Mouse (Mus musculus) MEL (cell line): ENCODE results near the gene Neu2. TPM values are rescaled to one million over a fixed set of nuclear protein-coding genes. Genes with fewer than 3 reads are reported as not detected.
A peak's percentile ranks its signal among the peaks of the same experiment; 100 is the strongest.

Experiments
- DNase-seq: peaks from one replicate; pipeline ENCODE4 v3.0.0; 2011; ENCODE audit warnings: low read depth, low spot score
- H3K27ac ChIP-seq: 2 replicates; pipeline ENCODE4 v1.5.1; 2012; ENCODE audit warnings: low read depth, mild to moderate bottlenecking, control low read depth, low read length, moderate library complexity; ENCODE audit not compliant: control insufficient read depth
- H3K27me3 ChIP-seq, 2 experiments: fragments of 150-350 bp in 1 of 2; sonication (generic) in 1 of 2; 2 replicates each; pipeline ENCODE4 v1.6.1; 2012; ENCODE audit warnings: low read length in 2 of 2, mild to moderate bottlenecking in 2 of 2, improper control_type of control experiment in 1 of 2, moderate library complexity in 1 of 2; ENCODE audit not compliant: insufficient read depth in 2 of 2, control insufficient read depth in 1 of 2
- H3K36me3 ChIP-seq, 2 experiments: 2 replicates each; pipeline ENCODE4 v1.6.1; 2012 to 2014; ENCODE audit warnings: low read length in 2 of 2, improper control_type of control experiment in 1 of 2, inconsistent platforms in 1 of 2, mild to moderate bottlenecking in 1 of 2; ENCODE audit not compliant: insufficient read depth in 2 of 2, control insufficient read depth in 1 of 2
- H3K4me1 ChIP-seq, 2 experiments: fragments of 150-350 bp in 1 of 2; sonication (generic) in 1 of 2; 2 replicates each; pipeline ENCODE4 v1.6.1; 2012; ENCODE audit warnings: low read length in 2 of 2, improper control_type of control experiment in 1 of 2, mild to moderate bottlenecking in 1 of 2; ENCODE audit not compliant: insufficient read depth in 2 of 2, control insufficient read depth in 1 of 2
- H3K4me3 ChIP-seq, 2 experiments: fragments of 150-350 bp in 1 of 2; sonication (generic) in 1 of 2; 2 replicates each; pipeline ENCODE4 v1.5.1; 2012; ENCODE audit warnings: low read depth in 2 of 2, low read length in 2 of 2, mild to moderate bottlenecking in 2 of 2, moderate library complexity in 2 of 2, control low read depth in 1 of 2, improper control_type of control experiment in 1 of 2; ENCODE audit not compliant: control insufficient read depth in 1 of 2, insufficient read depth in 1 of 2
- H3K79me2 ChIP-seq: 2 replicates; pipeline ENCODE4 v1.6.1; 2012; ENCODE audit warnings: mild to moderate bottlenecking, low read length, moderate library complexity; ENCODE audit not compliant: control insufficient read depth, poor library complexity, insufficient read depth
- H3K9ac ChIP-seq: 2 replicates; pipeline ENCODE4 v1.6.1; 2012; ENCODE audit warnings: low read depth, mild to moderate bottlenecking, control low read depth, low read length, moderate library complexity; ENCODE audit not compliant: control insufficient read depth, poor library complexity, severe bottlenecking
- H3K9me3 ChIP-seq: fragments of 150-350 bp; sonication (generic); replicated peaks from 2 replicates; pipeline ENCODE4 v1.6.1; 2012; ENCODE audit warnings: mild to moderate bottlenecking, low read length, improper control_type of control experiment, moderate library complexity; ENCODE audit not compliant: insufficient read depth
- CHD1 ChIP-seq: IDR thresholded peaks from 2 replicates; pipeline ENCODE4 v1.6.1; 2012; ENCODE audit warnings: low read depth, mild to moderate bottlenecking, inconsistent platforms, low read length, improper control_type of control experiment
- CHD2 ChIP-seq: IDR thresholded peaks from 2 replicates; pipeline ENCODE4 v1.6.1; 2011; ENCODE audit warnings: low read length, improper control_type of control experiment
- CTCF ChIP-seq, 3 experiments: IDR thresholded peaks in 2 of 3; conservative IDR thresholded peaks in 1 of 3; 2 replicates each; pipeline ENCODE4 v1.5.1; 2011 to 2012; ENCODE audit warnings: low read length in 3 of 3, low read depth in 2 of 3, mild to moderate bottlenecking in 2 of 3, improper control_type of control experiment in 1 of 3, inconsistent platforms in 1 of 3, mixed read lengths in 1 of 3, moderate library complexity in 1 of 3; ENCODE audit not compliant: control insufficient read depth in 1 of 3, insufficient read depth in 1 of 3, poor library complexity in 1 of 3, severe bottlenecking in 1 of 3
- E2F4 ChIP-seq: IDR thresholded peaks from 2 replicates; pipeline ENCODE4 v1.6.1; 2011; ENCODE audit warnings: low read depth, low read length, improper control_type of control experiment, borderline replicate concordance
- ELF1 ChIP-seq: IDR thresholded peaks from 2 replicates; pipeline ENCODE4 v1.6.1; 2014; ENCODE audit warnings: low read depth, mild to moderate bottlenecking, inconsistent platforms, low read length, improper control_type of control experiment, moderate library complexity
- ETS1 ChIP-seq: IDR thresholded peaks from 2 replicates; pipeline ENCODE4 v1.6.1; 2012; ENCODE audit warnings: low read depth, mild to moderate bottlenecking, inconsistent platforms, low read length, improper control_type of control experiment, moderate library complexity
- GATA1 ChIP-seq: IDR thresholded peaks from 2 replicates; pipeline ENCODE4 v1.6.1; 2011; ENCODE audit warnings: low read depth, low read length, improper control_type of control experiment
- HCFC1 ChIP-seq: IDR thresholded peaks from 2 replicates; pipeline ENCODE4 v1.6.1; 2012; ENCODE audit warnings: low read depth, mild to moderate bottlenecking, inconsistent platforms, low read length, improper control_type of control experiment, moderate library complexity
- JUND ChIP-seq: IDR thresholded peaks from 2 replicates; pipeline ENCODE4 v1.6.1; 2011; ENCODE audit warnings: low read depth, mild to moderate bottlenecking, improper control_type of control experiment, low read length
- KAT2A ChIP-seq: conservative IDR thresholded peaks from 2 replicates; pipeline ENCODE4 v1.6.1; 2012; ENCODE audit warnings: low read depth, low read length, improper control_type of control experiment, inconsistent platforms
- MAFK ChIP-seq: IDR thresholded peaks from 2 replicates; pipeline ENCODE4 v1.6.1; 2011; ENCODE audit warnings: low read depth, mild to moderate bottlenecking, low read length, improper control_type of control experiment, borderline replicate concordance
- MAX ChIP-seq: IDR thresholded peaks from 2 replicates; pipeline ENCODE4 v1.6.1; 2011; ENCODE audit warnings: low read length, improper control_type of control experiment
- MXI1 ChIP-seq: IDR thresholded peaks from 2 replicates; pipeline ENCODE4 v1.6.1; 2011; ENCODE audit warnings: mild to moderate bottlenecking, low read depth, low read length, improper control_type of control experiment
- MYC ChIP-seq: IDR thresholded peaks from 2 replicates; pipeline ENCODE4 v1.6.1; 2011; ENCODE audit warnings: low read depth, mild to moderate bottlenecking, low read length, improper control_type of control experiment, moderate library complexity
- POLR2A ChIP-seq, 2 experiments: IDR thresholded peaks; 2 replicates each; pipeline ENCODE4 v1.6.1; 2011 to 2012; ENCODE audit warnings: low read length in 2 of 2, mild to moderate bottlenecking in 2 of 2, control low read depth in 1 of 2, improper control_type of control experiment in 1 of 2, low read depth in 1 of 2, moderate library complexity in 1 of 2; ENCODE audit not compliant: control insufficient read depth in 1 of 2, insufficient read depth in 1 of 2, poor library complexity in 1 of 2
- POLR2AphosphoS2 ChIP-seq: IDR thresholded peaks from 2 replicates; pipeline ENCODE4 v1.6.1; 2011; ENCODE audit warnings: low read length, improper control_type of control experiment
- POLR2AphosphoS5 ChIP-seq: IDR thresholded peaks from 2 replicates; pipeline ENCODE4 v1.6.1; 2012; ENCODE audit warnings: low read depth, borderline replicate concordance, mild to moderate bottlenecking, inconsistent platforms, low read length, moderate library complexity, mixed read lengths
- RAD21 ChIP-seq: IDR thresholded peaks from 2 replicates; pipeline ENCODE4 v1.6.1; 2011; ENCODE audit warnings: mild to moderate bottlenecking, low read depth, low read length, improper control_type of control experiment
- RCOR1 ChIP-seq: IDR thresholded peaks from 2 replicates; pipeline ENCODE4 v1.6.1; 2012; ENCODE audit warnings: low read depth, mild to moderate bottlenecking, inconsistent platforms, low read length, improper control_type of control experiment
- SIN3A ChIP-seq: IDR thresholded peaks from 2 replicates; pipeline ENCODE4 v1.6.1; 2012; ENCODE audit warnings: low read length, improper control_type of control experiment, inconsistent platforms
- TAL1 ChIP-seq: IDR thresholded peaks from 2 replicates; pipeline ENCODE4 v1.6.1; 2012; ENCODE audit warnings: mild to moderate bottlenecking, inconsistent platforms, low read length, moderate library complexity, mixed read lengths
- TBP ChIP-seq: IDR thresholded peaks from 2 replicates; pipeline ENCODE4 v1.8.0; 2011; ENCODE audit warnings: low read depth, low read length, improper control_type of control experiment
- TCF12 ChIP-seq: IDR thresholded peaks from 2 replicates; pipeline ENCODE4 v1.6.1; 2014; ENCODE audit warnings: low read depth, mild to moderate bottlenecking, inconsistent platforms, low read length, improper control_type of control experiment, moderate library complexity
- UBTF ChIP-seq: IDR thresholded peaks from 2 replicates; pipeline ENCODE4 v1.6.1; 2012; ENCODE audit warnings: low read depth, mild to moderate bottlenecking, inconsistent platforms, low read length, improper control_type of control experiment, moderate library complexity, borderline replicate concordance; ENCODE audit not compliant: insufficient read depth
- USF1 ChIP-seq: IDR thresholded peaks from 2 replicates; pipeline ENCODE4 v1.6.1; 2014; ENCODE audit warnings: low read depth, mild to moderate bottlenecking, inconsistent platforms, low read length, improper control_type of control experiment, moderate library complexity
- ZC3H11A ChIP-seq: IDR thresholded peaks from 2 replicates; pipeline ENCODE4 v1.6.1; 2012; ENCODE audit warnings: low read depth, mild to moderate bottlenecking, inconsistent platforms, low read length, improper control_type of control experiment
- ZMIZ1 ChIP-seq: IDR thresholded peaks from 2 replicates; pipeline ENCODE4 v1.6.1; 2012; ENCODE audit warnings: low read depth, mild to moderate bottlenecking, inconsistent platforms, low read length, improper control_type of control experiment, moderate library complexity
- polyA plus RNA-seq, 2 experiments: library from polyadenylated mRNA; stranded (reverse) in 1 of 2; unstranded in 1 of 2; fragments of >175 nt in 1 of 2; fragments of >200 nt in 1 of 2; gene quantifications; 2 replicates each; pipeline versions ENCODE4 v1.2.1 to v1.2.4; 2012; ENCODE audit warnings: low replicate concordance in 2 of 2, low read depth in 1 of 2; ENCODE audit not compliant: insufficient read length in 2 of 2, insufficient read depth in 1 of 2, missing spikeins in 1 of 2
- total RNA-seq: library from RNA; depleted of rRNA; stranded (reverse); fragments of 300-350 nt; gene quantifications from 2 replicates; pipeline ENCODE4 v1.2.3, GENCODE M21; 2012

Gene Neu2
- total and polyA plus RNA-seq, 3 experiments, result not detected

- no peak for TF ChIP-seq ETS1
Measured at GRCm38 (mm10) chr1:87625254-87626025, 115.8 kb downstream of the Neu2 start (continued).

DNA sequence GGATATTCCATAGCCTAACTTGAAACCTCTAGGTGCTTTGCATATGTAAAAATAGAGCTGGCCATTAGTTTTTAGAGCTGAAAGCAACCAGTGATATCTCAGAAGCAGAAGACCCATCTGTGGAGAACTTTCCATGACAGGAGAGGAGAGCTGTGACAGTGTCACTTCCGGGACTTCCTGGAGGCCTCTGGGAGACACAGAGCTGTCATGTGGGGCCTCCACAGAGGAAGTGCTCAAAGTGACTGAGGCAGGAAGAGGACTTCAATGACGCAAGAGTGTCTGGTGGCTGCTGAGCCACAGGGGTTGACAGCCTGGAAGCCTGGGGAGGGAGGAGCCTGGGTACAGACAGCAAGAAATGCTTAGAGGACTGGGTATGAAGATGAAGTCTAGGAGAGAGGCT lies 116.7 kb downstream of the Neu2 start:
- peaks cover 74% of the 10 kb centered on the region for H3K79me2 ChIP-seq
- TF ChIP-seq ETS1, result peak; percentile 83
- TF ChIP-seq MAX, result peak; percentile 64; the same call in 1 of the 2 replicates
- no peak for TF ChIP-seq ZC3H11A
- TF ChIP-seq KAT2A, result no peak
- TF ChIP-seq POLR2AphosphoS2, result no peak
- peak; percentile 74; the same call in 1 of the 2 replicates for TF ChIP-seq SIN3A
- peak; percentile 88 for TF ChIP-seq ELF1
- TF ChIP-seq MXI1, result peak; percentile 74
- 0 out of 2 replicates have a peak, but pooled peaks have one; percentile 39 for TF ChIP-seq MYC
- TF ChIP-seq HCFC1, result peak; percentile 73
- TF ChIP-seq TBP, result 0 out of 2 replicates have a peak, but pooled peaks have one; percentile 27
- no peak for TF ChIP-seq TCF12
- TF ChIP-seq POLR2A (IDR thresholded peaks at IDR 0.05; ENCODE audit: control insufficient read depth in 1 of 2, insufficient read depth in 1 of 2, low read depth in 1 of 2, low read length in 2 of 2, poor library complexity in 1 of 2), result peak in 1 of 2 experiments; percentile 25; a peak in 1 of 4 replicates
- TF ChIP-seq USF1, result peak; percentile 87
- no peaks in the 10 kb centered on the region for H3K9me3 ChIP-seq
- H3K4me3 ChIP-seq, result no peak overlapping the region
- H3K9ac ChIP-seq, result peak overlapping the region; percentile 8; the same call in 1 of the 2 replicates
- peak overlapping the region; percentile 67 for H3K27ac ChIP-seq
- DNase-seq, result peak; percentile 89
- H3K4me1 ChIP-seq, result peaks cover 72 to 90% of the 10 kb centered on the region in 2 experiments
- H3K36me3 ChIP-seq, result peaks cover 0 to 87% of the 10 kb centered on the region in 2 experiments; a peak in 3 of 4 replicates
- no peaks in the 10 kb centered on the region for H3K27me3 ChIP-seq

DNA sequence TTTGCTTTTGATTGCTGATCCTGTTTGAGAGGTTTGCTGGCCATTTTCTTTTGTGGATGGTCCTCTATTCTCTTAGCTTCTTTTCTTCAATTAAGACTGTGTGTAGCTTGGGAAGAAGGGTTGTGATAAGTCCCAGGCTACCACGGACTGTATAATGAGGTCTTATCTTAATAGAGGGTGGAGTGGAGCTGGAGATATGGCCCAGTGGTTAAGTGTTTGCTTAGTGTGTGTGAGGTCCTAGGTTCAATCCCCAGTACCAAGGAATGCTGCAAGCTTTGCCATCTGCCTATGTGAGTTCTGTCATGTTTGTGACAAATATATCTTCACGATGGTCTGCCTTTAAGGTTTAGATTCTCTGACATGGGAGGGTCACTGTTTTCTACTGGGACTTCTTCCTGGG lies 118.4 kb downstream of the Neu2 start:
- no peaks in the 10 kb centered on the region for H3K9me3 ChIP-seq
- peaks cover 67% of the 10 kb centered on the region for H3K79me2 ChIP-seq
- H3K4me1 ChIP-seq, result peaks cover 77 to 86% of the 10 kb centered on the region in 2 experiments
- peak overlapping the region; percentile 76 for H3K27ac ChIP-seq
- H3K36me3 ChIP-seq, result peaks cover 2 to 88% of the 10 kb centered on the region in 2 experiments
- H3K4me3 ChIP-seq, result no peak overlapping the region; a peak in 1 of 4 replicates
- H3K9ac ChIP-seq, result 0 out of 2 replicates have a peak overlapping the region, but pooled peaks have one; percentile 7
- peak; percentile 86 for DNase-seq
- H3K27me3 ChIP-seq, result no peaks in the 10 kb centered on the region
- TF ChIP-seq JUND (no peak), TCF12 (peak; percentile 78), CHD2 (no peak), MAFK (no peak), RCOR1 (peak; percentile 79), TAL1 (peak; percentile 39), ETS1 (peak; percentile 82), E2F4 (no peak), POLR2A (IDR thresholded peaks at IDR 0.05; ENCODE audit: control insufficient read depth in 1 of 2, insufficient read depth in 1 of 2, low read depth in 1 of 2, low read length in 2 of 2, poor library complexity in 1 of 2) (peak in 1 of 2 experiments; percentile 22; a peak in 1 of 4 replicates), POLR2AphosphoS2 (no peak), CTCF (IDR thresholded peaks at IDR 0.05 in 2 of 3, conservative IDR thresholded peaks at IDR 0.05 in 1 of 3; ENCODE audit: control insufficient read depth in 1 of 3, insufficient read depth in 1 of 3, low read depth in 2 of 3, low read length in 3 of 3, poor library complexity in 1 of 3, severe bottlenecking in 1 of 3) (no peak), GATA1 (peak; percentile 96), UBTF (no peak), CHD1 (no peak), ZMIZ1 (no peak), TBP (peak; percentile 98), USF1 (no peak), HCFC1 (0 out of 2 replicates have a peak, but pooled peaks have one; percentile 38), POLR2AphosphoS5 (no peak), MXI1 (peak; percentile 58), RAD21 (no peak)
